Mouse (Mus musculus): Measurements from ENCODE around the gene Olfr156. TPM values are rescaled to one million over a fixed set of nuclear protein-coding genes. Genes with fewer than 3 reads are reported as not detected.
"Not testable (repeated sequence)": the region's sequence is repeated elsewhere in the genome, so short reads cannot be mapped to it uniquely, and the experiment has no call there.

The Olfr156 gene
- total and polyA plus RNA-seq, 3 experiments = not detected

GRCm38 (mm10) chr4:43828806-43829205, 5.1 kb upstream of the Olfr156 start:
- Histone ChIP-seq H3K36me3 (ENCODE audit: control insufficient read depth, insufficient read depth, low read length) (no peaks in the 10 kb centered on the region), H3K4me1 (ENCODE audit: control insufficient read depth, insufficient read depth, low read length) (no peaks in the 10 kb centered on the region), H3K27ac (no peak overlapping the region), H3K9ac (ENCODE audit: low read depth, low read length) (no peak overlapping the region), H3K4me3 (no peak overlapping the region), H3K79me2 (replicated peaks; ENCODE audit: control insufficient read depth, insufficient read depth, low read length) (no peaks in the 10 kb centered on the region), H3K27me3 (ENCODE audit: control insufficient read depth, insufficient read depth, low read length) (no peaks in the 10 kb centered on the region)
- 84% methylated on average over 4 of the region's 4 CpGs for WGBS
- intact Hi-C loops (cut with DNase I) = no loop called here
- no peak for DNase-seq
- TF ChIP-seq CTCF (IDR thresholded peaks at IDR 0.05) = no peak
- TF ChIP-seq POLR2A (IDR thresholded peaks at IDR 0.05; ENCODE audit: insufficient read depth, low read depth, low read length) = no peak
- TF ChIP-seq EP300 (IDR thresholded peaks at IDR 0.05; ENCODE audit: insufficient read depth, low read depth, low read length) = no peak

- Histone ChIP-seq H3K36me3 (ENCODE audit: control insufficient read depth, insufficient read depth, low read length) (no peaks in the 10 kb centered on the region), H3K79me2 (replicated peaks; ENCODE audit: control insufficient read depth, insufficient read depth, low read length) (no peaks in the 10 kb centered on the region), H3K4me1 (ENCODE audit: control insufficient read depth, insufficient read depth, low read length) (no peaks in the 10 kb centered on the region), H3K4me3 (no peak overlapping the region), H3K27me3 (ENCODE audit: control insufficient read depth, insufficient read depth, low read length) (no peaks in the 10 kb centered on the region), H3K9ac (ENCODE audit: low read depth, low read length) (no peak overlapping the region), H3K27ac (no peak overlapping the region)
- intact Hi-C loops (cut with DNase I) = no loop called here
- whole genome bisulfite sequencing = 55% methylated on average over 13 of the region's 13 CpGs
- no peak for DNase-seq
- TF ChIP-seq CTCF (IDR thresholded peaks at IDR 0.05) = no peak
- TF ChIP-seq EP300 (IDR thresholded peaks at IDR 0.05; ENCODE audit: insufficient read depth, low read depth, low read length) = no peak
- TF ChIP-seq POLR2A (IDR thresholded peaks at IDR 0.05; ENCODE audit: insufficient read depth, low read depth, low read length) = no peak
These were observed 672 bp downstream of the Olfr156 start for GRCm38 (mm10) chr4:43822896-43823550.

DNA sequence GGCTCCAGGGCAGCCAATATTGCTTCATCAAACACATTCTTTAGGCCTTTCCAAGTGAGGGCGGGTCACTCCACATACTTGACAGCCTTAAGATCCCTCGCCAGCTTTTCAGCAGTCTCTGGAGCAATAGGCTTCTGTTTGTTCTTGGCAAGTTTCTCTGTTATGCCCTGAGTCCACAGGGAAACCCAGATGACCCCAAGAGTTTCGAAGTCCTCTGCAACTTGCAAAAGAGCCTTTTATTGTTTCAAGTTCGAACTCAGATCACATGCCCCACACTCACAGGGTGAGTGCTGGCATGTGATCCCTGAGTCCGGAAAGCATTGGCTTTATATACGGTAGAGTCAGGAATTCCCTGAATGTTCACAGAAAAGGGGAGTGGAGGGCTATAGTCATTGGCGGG, 24.8 kb downstream of the Olfr156 start:
- no peak overlapping the region for H3K4me3 ChIP-seq
- no peaks in the 10 kb centered on the region for H3K27me3 ChIP-seq (ENCODE audit: control insufficient read depth, insufficient read depth, low read length)
- no peaks in the 10 kb centered on the region for H3K79me2 ChIP-seq (replicated peaks; ENCODE audit: control insufficient read depth, insufficient read depth, low read length)
- WGBS = 70% methylated on average over 7 of the region's 7 CpGs
- no peak overlapping the region for H3K9ac ChIP-seq (ENCODE audit: low read depth, low read length)
- H3K27ac ChIP-seq = no peak overlapping the region
- H3K4me1 ChIP-seq (ENCODE audit: control insufficient read depth, insufficient read depth, low read length) = no peaks in the 10 kb centered on the region
- DNase-seq = no peak
- no peak for TF ChIP-seq CTCF (IDR thresholded peaks at IDR 0.05)
- TF ChIP-seq EP300 (IDR thresholded peaks at IDR 0.05; ENCODE audit: insufficient read depth, low read depth, low read length) = no peak
- TF ChIP-seq POLR2A (IDR thresholded peaks at IDR 0.05; ENCODE audit: insufficient read depth, low read depth, low read length) = no peak
- intact Hi-C loops (cut with DNase I) = no loop called here
- H3K36me3 ChIP-seq (ENCODE audit: control insufficient read depth, insufficient read depth, low read length) = no peaks in the 10 kb centered on the region

GRCm38 (mm10) chr4:43795844-43796243, 27.9 kb downstream of the Olfr156 start:
- H3K4me3 ChIP-seq; H3K4me1 ChIP-seq (ENCODE audit: control insufficient read depth, insufficient read depth, low read length); H3K79me2 ChIP-seq (replicated peaks; ENCODE audit: control insufficient read depth, insufficient read depth, low read length); H3K27ac ChIP-seq; H3K27me3 ChIP-seq (ENCODE audit: control insufficient read depth, insufficient read depth, low read length); H3K9ac ChIP-seq (ENCODE audit: low read depth, low read length); DNase-seq; H3K36me3 ChIP-seq (ENCODE audit: control insufficient read depth, insufficient read depth, low read length); intact Hi-C loops (cut with DNase I): not testable (repeated sequence)
- 81% methylated on average over 5 of the region's 5 CpGs for WGBS

DNA sequence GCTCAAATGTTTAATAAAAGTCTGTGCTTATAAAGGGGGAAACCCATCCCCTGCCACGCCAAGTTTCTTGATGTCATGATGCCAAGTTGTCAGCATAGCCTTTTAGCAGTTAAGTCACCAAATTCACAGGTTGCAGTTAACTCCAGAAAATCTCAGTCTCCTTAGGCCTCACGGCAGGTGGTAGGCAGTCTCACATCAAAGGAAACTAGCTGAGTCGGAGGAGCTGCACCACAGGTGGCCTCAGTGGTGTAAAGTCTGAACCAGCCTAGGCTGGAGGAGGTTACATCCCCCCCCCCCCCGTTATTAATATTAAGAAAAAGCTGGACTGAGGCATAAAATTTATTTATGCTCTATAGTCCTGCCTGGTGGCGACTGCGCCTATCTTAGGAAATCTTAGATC, 28.4 kb downstream of the Olfr156 start:
- no peaks in the 10 kb centered on the region for H3K4me1 ChIP-seq (ENCODE audit: control insufficient read depth, insufficient read depth, low read length)
- TF ChIP-seq EP300 (IDR thresholded peaks at IDR 0.05; ENCODE audit: insufficient read depth, low read depth, low read length) = no peak
- TF ChIP-seq CTCF (IDR thresholded peaks at IDR 0.05) = no peak
- no peak for TF ChIP-seq POLR2A (IDR thresholded peaks at IDR 0.05; ENCODE audit: insufficient read depth, low read depth, low read length)
- intact Hi-C loops (cut with DNase I) = no loop called here
- no peaks in the 10 kb centered on the region for H3K27me3 ChIP-seq (ENCODE audit: control insufficient read depth, insufficient read depth, low read length)
- no peak overlapping the region for H3K9ac ChIP-seq (ENCODE audit: low read depth, low read length)
- H3K4me3 ChIP-seq = no peak overlapping the region
- 71% methylated on average over 6 of the region's 6 CpGs for WGBS
- no peaks in the 10 kb centered on the region for H3K36me3 ChIP-seq (ENCODE audit: control insufficient read depth, insufficient read depth, low read length)
- no peak overlapping the region for H3K27ac ChIP-seq
- no peak for DNase-seq
- no peaks in the 10 kb centered on the region for H3K79me2 ChIP-seq (replicated peaks; ENCODE audit: control insufficient read depth, insufficient read depth, low read length)

GRCm38 (mm10) chr4:43772304-43772703, 51.4 kb downstream of the Olfr156 start:
- DNase-seq = no peak
- Histone ChIP-seq H3K27ac (no peak overlapping the region), H3K4me3 (no peak overlapping the region), H3K27me3 (ENCODE audit: control insufficient read depth, insufficient read depth, low read length) (no peaks in the 10 kb centered on the region), H3K9ac (ENCODE audit: low read depth, low read length) (no peak overlapping the region), H3K4me1 (ENCODE audit: control insufficient read depth, insufficient read depth, low read length) (no peaks in the 10 kb centered on the region), H3K79me2 (replicated peaks; ENCODE audit: control insufficient read depth, insufficient read depth, low read length) (no peaks in the 10 kb centered on the region), H3K36me3 (ENCODE audit: control insufficient read depth, insufficient read depth, low read length) (no peaks in the 10 kb centered on the region)
- intact Hi-C loops (cut with DNase I) = no loop called here
- 15% methylated on average over 2 of the region's 2 CpGs for WGBS
- TF ChIP-seq POLR2A (IDR thresholded peaks at IDR 0.05; ENCODE audit: insufficient read depth, low read depth, low read length) (no peak), EP300 (IDR thresholded peaks at IDR 0.05; ENCODE audit: insufficient read depth, low read depth, low read length) (no peak), CTCF (IDR thresholded peaks at IDR 0.05) (no peak)

Data from heart, adult 2 months (tissue).